Mouse (Mus musculus) forebrain, embryonic 10.5 days (tissue): ENCODE measurements around the gene Gm45062. TPM values are rescaled to one million over a fixed set of nuclear protein-coding genes. Genes with fewer than 3 reads are reported as not detected.

Source experiments
- DNase-seq: peaks from one replicate; pipeline ENCODE4 v3.0.0-alpha.2; 2017; ENCODE audit warnings: low spot score; ENCODE audit errors: extremely low spot score
- H3K27ac ChIP-seq: fragments of 300-500 bp; sonication (generic); 2 replicates; pipeline ENCODE4 v1.5.1; 2016; ENCODE audit warnings: mild to moderate bottlenecking
- H3K27me3 ChIP-seq: fragments of 300-500 bp; sonication (generic); 2 replicates; pipeline ENCODE4 v1.6.1; 2016; ENCODE audit warnings: mild to moderate bottlenecking; ENCODE audit not compliant: poor library complexity, severe bottlenecking
- H3K36me3 ChIP-seq: fragments of 300-500 bp; sonication (generic); replicated peaks from 2 replicates; pipeline ENCODE4 v1.6.1; 2016; ENCODE audit warnings: mild to moderate bottlenecking, moderate library complexity
- H3K4me1 ChIP-seq: fragments of 300-500 bp; sonication (generic); 2 replicates; pipeline ENCODE4 v1.6.1; 2016
- H3K4me3 ChIP-seq: fragments of 300-500 bp; sonication (generic); 2 replicates; pipeline ENCODE4 v1.5.1; 2016; ENCODE audit warnings: mild to moderate bottlenecking, moderate library complexity
- H3K9me3 ChIP-seq: fragments of 300-500 bp; sonication (generic); 2 replicates; pipeline ENCODE4 v1.6.1; 2016; ENCODE audit warnings: mild to moderate bottlenecking, moderate library complexity
- WGBS: fragments of 180-500 bp; shearing (Covaris S2); methylation state at CpG from one replicate; pipeline ENCODE4 v1.1.7; 2016; 5-methylcytosine and 5-hydroxymethylcytosine counted together
- polyA plus RNA-seq: library from polyadenylated mRNA; unstranded; fragments of >200 nt; fragmentation: Nextera tagmentation; extraction: Ambion mirVana; gene quantifications from 2 replicates; pipeline ENCODE4 v1.2.1, GENCODE M21; 2016

The Gm45062 gene
- polyA plus RNA-seq, 1 experiment from 2014 or later = 11.1 TPM

DNA sequence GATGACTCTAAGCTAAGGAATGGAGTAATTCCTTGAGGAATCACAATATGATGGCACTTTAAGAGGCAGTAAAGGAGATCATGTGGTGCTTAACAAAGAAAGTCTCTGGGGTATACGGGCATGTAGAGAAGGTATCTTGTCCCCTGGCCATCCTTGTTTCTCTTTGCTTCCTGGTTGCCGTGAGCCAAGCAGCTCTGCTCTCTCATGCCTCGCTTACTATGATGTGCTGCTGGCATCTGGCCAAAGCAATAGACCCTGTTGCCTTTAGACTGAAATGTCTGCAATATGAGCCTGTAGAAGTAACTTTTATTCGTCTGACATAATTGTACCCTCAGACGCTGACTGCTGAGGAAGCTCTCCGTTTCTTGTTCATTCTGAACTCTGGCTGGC is 238.6 kb downstream of the Gm45062 start:
- Histone ChIP-seq H3K36me3 (no peaks in the 10 kb centered on the region), H3K27me3 (no peaks in the 10 kb centered on the region), H3K4me1 (no peaks in the 10 kb centered on the region), H3K27ac (no peak overlapping the region), H3K9me3 (no peaks in the 10 kb centered on the region; the same call in 1 of the 2 replicates), H3K4me3 (no peak overlapping the region)
- no peak for DNase-seq
- WGBS = 94% methylated on average over 6 of the region's 6 CpGs

DNA sequence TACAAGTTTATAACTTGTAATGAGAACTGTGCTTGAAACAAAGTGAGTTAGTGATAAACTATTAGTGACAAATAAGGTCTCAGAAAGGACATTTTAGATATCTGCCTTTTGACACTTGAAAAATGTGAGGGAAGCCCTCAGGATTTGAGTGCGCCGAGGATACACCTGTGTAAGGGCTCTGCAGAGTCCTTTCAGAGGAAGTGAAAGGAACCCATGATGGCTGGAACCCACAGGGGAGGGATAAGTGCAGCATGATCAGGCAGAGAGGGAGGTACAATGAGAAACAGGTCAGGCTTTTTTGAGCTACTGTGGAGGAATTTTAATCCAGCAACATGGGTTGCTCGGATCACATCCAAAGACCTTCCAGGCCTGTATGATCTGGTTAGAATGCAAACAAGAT is 239.7 kb downstream of the Gm45062 start:
- no peak for DNase-seq
- no peak overlapping the region for H3K4me3 ChIP-seq
- H3K4me1 ChIP-seq = no peaks in the 10 kb centered on the region
- H3K9me3 ChIP-seq = no peaks in the 10 kb centered on the region; the same call in 1 of the 2 replicates
- 88% methylated on average over 3 of the region's 3 CpGs for WGBS
- H3K27me3 ChIP-seq = no peaks in the 10 kb centered on the region
- H3K27ac ChIP-seq = no peak overlapping the region
- no peaks in the 10 kb centered on the region for H3K36me3 ChIP-seq

DNA sequence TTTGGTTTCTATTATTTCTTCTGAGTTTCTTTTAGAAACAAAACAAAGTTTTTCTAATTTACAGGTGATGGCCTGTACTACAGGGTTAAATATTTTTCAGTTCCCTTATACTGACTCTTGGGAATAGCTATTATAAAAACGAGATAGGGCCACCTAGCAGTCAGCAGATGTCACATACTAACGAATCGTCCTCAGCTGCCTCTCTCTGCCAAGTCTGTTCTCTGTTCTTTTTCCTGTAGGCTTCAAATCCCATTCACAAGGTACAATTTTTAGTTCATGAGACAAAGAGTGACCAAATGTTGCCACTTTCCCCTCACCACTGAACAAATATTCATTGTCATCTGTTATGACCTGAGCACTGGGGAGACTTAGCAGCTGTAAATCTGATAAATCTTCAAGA is 244.7 kb downstream of the Gm45062 start:
- peaks cover 5% of the 10 kb centered on the region; the same call in 1 of the 2 replicates for H3K4me1 ChIP-seq
- H3K36me3 ChIP-seq = no peaks in the 10 kb centered on the region
- no peaks in the 10 kb centered on the region; the same call in 1 of the 2 replicates for H3K9me3 ChIP-seq
- H3K4me3 ChIP-seq = no peak overlapping the region
- 75% methylated on average over 3 of the region's 3 CpGs for WGBS
- DNase-seq = no peak
- no peak overlapping the region for H3K27ac ChIP-seq
- no peaks in the 10 kb centered on the region for H3K27me3 ChIP-seq

DNA sequence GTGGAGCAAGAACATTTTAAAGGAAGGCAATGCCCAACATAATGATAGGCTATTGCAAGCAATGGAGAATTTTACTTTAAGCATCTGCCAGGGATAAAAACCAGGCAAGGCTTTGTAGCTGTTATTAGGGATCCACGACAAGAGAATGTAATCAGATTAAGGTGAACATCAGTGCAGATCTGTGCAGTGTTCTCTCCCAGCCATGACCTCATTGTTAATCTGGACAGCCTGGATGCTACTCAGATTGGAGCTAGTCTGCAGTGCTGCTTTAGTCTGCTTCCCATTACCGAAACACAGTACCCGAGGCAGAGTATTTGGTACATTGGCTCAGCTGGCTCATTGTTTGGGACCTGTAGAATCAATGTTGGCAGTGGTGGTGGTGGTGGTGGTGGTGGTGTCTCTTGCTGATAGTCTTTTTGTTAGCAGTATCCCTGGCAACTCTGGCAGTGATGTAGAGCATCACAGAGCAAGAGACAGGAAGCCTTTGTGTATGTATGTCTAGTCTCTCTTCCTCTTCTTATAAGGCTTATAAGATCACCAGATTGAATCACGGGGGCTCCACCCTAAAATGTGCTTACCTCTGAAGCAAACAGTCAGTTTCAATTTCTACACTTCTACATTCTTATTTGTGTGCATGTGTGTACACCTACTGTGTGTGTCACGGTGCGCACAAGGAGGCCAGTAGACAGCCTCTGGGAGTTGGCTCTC is 245.4 kb downstream of the Gm45062 start:
- 87% methylated on average over 6 of the region's 6 CpGs for WGBS

DNA sequence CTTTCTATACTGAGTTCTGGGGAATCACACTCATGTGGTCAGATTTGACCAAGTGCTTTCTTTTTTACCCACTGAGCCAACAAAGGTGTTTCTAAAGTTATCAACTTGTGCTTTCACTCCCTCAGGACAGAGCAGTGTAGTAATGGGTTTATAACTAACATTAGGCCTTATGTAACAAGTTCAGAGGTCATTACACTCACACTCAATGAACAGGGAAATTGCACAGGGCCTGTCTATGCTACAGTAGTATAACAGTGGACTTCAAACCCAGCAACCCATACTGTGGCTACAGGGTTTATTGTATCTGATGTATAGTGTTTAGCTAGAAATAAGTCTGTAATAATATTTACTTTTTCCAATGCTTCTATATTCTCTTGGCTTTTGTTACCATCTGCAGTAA is 247.4 kb downstream of the Gm45062 start:
- Histone ChIP-seq H3K27me3 (no peaks in the 10 kb centered on the region), H3K27ac (no peak overlapping the region), H3K4me3 (no peak overlapping the region), H3K36me3 (no peaks in the 10 kb centered on the region), H3K4me1 (peaks cover 18% of the 10 kb centered on the region), H3K9me3 (no peaks in the 10 kb centered on the region)
- DNase-seq = no peak

More for the DNA sequence above, 245.4 kb downstream of the Gm45062 start:
- Histone ChIP-seq H3K36me3 (no peaks in the 10 kb centered on the region), H3K27me3 (no peaks in the 10 kb centered on the region), H3K4me1 (peaks cover 5% of the 10 kb centered on the region; the same call in 1 of the 2 replicates), H3K9me3 (no peaks in the 10 kb centered on the region; the same call in 1 of the 2 replicates), H3K27ac (no peak overlapping the region), H3K4me3 (no peak overlapping the region)
- DNase-seq = no peak

DNA sequence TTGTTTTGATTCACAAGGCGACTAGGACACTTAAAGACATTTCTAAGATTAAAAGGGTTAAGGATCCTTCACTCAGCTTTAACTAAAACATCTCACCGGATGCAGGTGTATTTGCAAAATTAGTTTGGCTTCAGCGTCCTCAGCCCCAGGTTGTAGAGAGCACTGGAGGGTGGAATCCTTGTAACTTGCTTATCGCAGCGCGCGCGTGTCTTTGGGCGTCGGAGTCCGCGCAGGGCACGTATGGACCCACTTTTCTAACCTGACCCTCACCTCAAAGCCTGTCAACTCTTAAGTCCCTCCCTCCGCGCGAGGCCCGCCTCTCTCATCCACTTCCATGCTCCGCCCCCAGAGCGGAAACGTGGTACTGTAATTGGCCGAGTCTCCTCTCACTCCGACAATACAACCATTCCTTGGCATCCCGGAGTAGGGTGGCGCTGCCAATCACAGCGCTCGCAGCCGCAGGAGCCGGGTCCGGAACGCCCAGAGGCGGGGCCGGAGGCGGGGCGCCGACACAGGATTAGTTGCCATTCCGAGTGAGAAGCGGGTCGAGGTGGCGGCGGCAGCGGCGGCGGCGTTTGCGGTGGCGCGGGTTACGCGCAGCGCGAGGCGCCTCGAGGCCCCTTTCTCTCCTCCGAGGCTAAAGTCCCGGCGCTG is 249.8 kb downstream of the Gm45062 start:
- Histone ChIP-seq H3K36me3 (no peaks in the 10 kb centered on the region), H3K4me3 (peak overlapping the region; percentile 94), H3K9me3 (no peaks in the 10 kb centered on the region), H3K4me1 (peaks cover 35% of the 10 kb centered on the region), H3K27ac (peak overlapping the region; percentile 97), H3K27me3 (no peaks in the 10 kb centered on the region)
- peak; percentile 99 for DNase-seq
- 0% methylated on average over 54 of the region's 56 CpGs for WGBS

DNA sequence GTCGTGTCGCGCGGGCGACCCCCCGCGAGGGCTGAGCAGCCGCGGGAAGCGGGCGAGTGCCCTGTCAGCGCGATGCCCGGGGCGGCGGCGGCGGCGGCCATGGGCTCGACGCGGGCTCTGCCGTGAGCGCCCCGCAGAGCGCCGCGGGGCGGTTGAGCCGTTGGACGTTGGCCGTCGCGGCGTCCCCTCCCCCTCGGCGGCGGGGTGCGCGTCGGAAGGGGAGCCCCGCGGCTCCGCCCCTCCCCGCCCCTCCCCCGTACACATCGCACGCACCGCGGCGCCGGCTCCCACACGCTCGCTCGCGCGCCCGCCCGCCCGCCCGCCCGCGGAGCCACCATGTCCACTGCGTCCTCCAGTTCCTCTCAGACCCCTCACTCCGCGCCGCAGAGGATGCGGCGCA is 250.3 kb downstream of the Gm45062 start, which contains the start of gene Glcci1:
Gene Glcci1, plus strand, starts transcription at position 50 of the 400 bp plus-strand sequence.
- Histone ChIP-seq H3K4me3 (peak within 1 kb of the TSS; percentile 94), H3K27ac (peak within 1 kb of the TSS; percentile 97), H3K9me3 (no peaks in the 10 kb centered on the region), H3K4me1 (peaks cover 35% of the 10 kb centered on the region), H3K27me3 (no peaks in the 10 kb centered on the region), H3K36me3 (no peaks in the 10 kb centered on the region)
- no peak for DNase-seq
- under 1% methylated on average over 36 of the region's 69 CpGs for WGBS

DNA sequence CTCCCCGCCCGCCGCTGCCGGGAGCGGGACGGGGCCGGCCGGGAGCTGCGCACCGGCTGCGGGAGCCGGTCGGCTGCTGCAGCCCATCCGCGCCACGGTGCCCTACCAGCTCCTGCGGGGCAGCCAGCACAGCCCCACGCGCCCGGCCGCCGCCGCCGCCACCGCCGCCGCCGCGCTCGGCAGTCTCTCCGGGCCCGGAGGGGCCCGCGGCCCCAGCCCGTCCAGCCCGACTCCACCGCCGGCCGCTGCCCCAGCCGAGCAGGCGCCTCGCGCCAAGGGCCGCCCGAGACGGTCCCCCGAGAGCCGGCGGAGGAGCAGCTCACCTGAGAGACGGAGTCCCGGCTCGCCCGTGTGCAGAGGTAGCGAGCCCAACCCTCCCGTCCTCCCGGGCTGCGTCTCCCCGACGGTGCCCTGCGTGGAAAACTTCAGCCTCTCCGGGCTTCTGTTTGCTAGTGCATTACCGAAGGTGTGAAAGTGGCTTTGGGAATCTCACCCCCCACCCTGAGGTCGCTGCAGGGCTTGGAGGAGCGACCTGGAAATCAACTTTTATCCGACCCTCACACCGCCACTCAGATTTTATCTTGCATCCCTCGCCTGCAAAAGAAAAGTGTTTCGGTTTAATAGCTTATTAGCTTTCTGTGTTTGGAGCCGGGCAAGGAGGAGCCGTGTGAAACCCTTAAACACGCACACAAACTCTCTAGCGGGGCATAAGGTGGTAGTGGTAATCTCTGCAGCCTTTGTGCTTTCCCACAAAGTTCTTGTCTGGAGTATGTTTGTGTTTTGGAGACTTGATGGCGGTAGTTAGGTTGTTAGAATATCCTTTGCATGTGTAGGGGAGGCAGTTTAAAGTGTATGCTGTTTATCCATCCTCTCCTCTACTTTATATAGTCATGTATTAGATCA is 251.0 kb downstream of the Gm45062 start:
- Histone ChIP-seq H3K4me3 (peak overlapping the region; percentile 94), H3K27ac (peak overlapping the region; percentile 97), H3K9me3 (no peaks in the 10 kb centered on the region), H3K36me3 (no peaks in the 10 kb centered on the region), H3K27me3 (no peaks in the 10 kb centered on the region), H3K4me1 (peaks cover 35% of the 10 kb centered on the region)
- WGBS = 2% methylated on average over 49 of the region's 73 CpGs
- DNase-seq = peak; percentile 53

DNA sequence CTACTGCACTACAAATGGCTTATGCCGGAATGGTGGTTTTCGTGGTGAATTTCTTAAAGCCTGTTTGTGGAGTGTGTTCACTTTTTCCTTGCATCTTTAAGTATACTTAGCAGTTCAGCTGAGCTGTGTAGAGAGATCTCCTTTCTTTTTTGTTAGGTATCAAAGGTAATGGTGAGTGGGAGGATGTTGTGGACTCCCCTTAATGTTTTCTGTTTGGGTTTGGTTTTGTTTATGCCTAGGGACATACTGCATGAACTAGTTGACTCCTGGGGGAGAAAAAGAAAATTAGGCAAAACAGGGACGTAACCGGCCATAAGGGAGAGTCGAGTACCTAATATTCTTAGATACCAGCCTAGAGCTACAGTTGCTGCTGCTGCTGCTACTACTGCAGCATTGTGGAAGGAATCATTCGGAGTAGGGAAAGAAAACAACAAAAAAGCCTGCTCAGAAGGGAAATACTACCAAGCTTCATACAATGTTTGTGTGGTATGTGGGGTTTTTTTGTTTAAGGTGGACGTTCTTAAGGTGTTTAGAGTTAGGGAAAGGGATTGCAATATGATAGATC is 251.7 kb downstream of the Gm45062 start:
- WGBS = 10% methylated on average over 7 of the region's 7 CpGs
- Histone ChIP-seq H3K9me3 (no peaks in the 10 kb centered on the region), H3K27ac (peak overlapping the region; percentile 97), H3K36me3 (no peaks in the 10 kb centered on the region), H3K4me3 (peak overlapping the region; percentile 94), H3K4me1 (peaks cover 35% of the 10 kb centered on the region), H3K27me3 (no peaks in the 10 kb centered on the region)
- DNase-seq = no peak

DNA sequence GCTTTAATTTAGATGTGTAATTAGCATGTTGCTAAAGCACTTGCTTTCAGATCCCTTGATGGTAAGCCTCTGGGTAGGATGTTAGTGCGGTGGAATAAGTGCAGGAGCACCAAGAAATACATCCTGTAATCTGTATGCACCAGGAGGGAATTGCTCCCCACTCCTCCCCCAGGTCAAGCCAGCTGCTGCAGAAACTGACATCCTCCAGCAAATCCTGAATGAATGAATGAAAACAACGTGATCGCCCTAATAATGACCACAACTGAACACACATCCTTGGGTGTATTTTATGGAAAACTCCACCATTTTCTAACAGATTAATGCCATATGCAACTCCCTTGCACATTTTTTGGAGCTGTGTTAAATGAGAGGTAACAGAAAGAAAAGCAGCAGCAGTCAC is 252.2 kb downstream of the Gm45062 start:
- WGBS = 11% methylated on average over 3 of the region's 3 CpGs
- Histone ChIP-seq H3K4me3 (peak overlapping the region; percentile 94), H3K9me3 (no peaks in the 10 kb centered on the region), H3K36me3 (no peaks in the 10 kb centered on the region), H3K27ac (peak overlapping the region; percentile 97), H3K27me3 (no peaks in the 10 kb centered on the region), H3K4me1 (peaks cover 35% of the 10 kb centered on the region)
- no peak for DNase-seq

DNA sequence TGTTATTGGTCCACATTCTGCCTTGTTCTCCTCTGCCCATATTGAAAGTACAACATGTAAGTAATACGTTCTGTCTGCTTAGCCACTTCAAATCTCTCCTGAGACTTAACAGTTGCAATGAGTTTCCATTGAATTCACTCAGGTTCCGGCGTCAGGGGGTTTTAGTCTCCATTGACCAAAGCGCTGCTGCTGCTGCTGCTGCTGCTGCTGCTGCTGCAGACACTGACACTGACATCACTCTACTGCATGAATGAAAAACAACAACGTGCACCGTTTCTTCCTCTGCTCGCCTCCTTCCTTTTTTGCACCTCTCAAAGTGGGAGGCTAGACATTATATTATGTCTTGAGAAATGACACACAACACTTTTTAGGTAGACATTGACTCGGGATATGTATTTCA is 253.2 kb downstream of the Gm45062 start:
- H3K27me3 ChIP-seq = no peaks in the 10 kb centered on the region
- peaks cover 35% of the 10 kb centered on the region for H3K4me1 ChIP-seq
- peak overlapping the region; percentile 48; the same call in 1 of the 2 replicates for H3K27ac ChIP-seq
- H3K4me3 ChIP-seq = peak overlapping the region; percentile 94
- no peaks in the 10 kb centered on the region for H3K9me3 ChIP-seq
- H3K36me3 ChIP-seq = no peaks in the 10 kb centered on the region
- 27% methylated on average over 8 of the region's 8 CpGs for WGBS
- DNase-seq = no peak

DNA sequence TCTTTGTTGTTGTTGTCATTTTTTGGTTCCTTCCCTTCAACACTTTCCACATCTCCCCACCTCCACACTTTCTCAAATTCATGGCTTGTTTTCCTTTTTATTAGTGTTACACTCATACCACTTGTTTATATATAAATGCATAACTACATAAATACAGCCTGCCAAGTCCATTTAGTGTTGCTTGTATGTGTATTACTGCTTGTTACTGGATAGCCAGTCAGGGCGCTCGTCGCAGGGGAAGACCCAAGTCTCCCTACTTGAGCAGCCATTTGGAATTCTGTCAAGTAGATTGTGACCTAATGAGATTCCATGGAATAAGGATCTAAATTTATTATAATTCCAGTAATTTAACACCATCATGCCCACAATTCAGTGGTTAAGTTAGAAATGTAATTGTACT is 260.4 kb downstream of the Gm45062 start:
- 96% methylated on average over 3 of the region's 3 CpGs for WGBS
- 0 out of 2 replicates have a peak, but pooled peaks cover 2% of the 10 kb centered on the region for H3K4me1 ChIP-seq
- H3K27me3 ChIP-seq = no peaks in the 10 kb centered on the region
- H3K36me3 ChIP-seq = no peaks in the 10 kb centered on the region
- no peak overlapping the region for H3K4me3 ChIP-seq
- no peak overlapping the region for H3K27ac ChIP-seq
- H3K9me3 ChIP-seq = no peaks in the 10 kb centered on the region
- DNase-seq = no peak
